Mouse (Mus musculus) intestine, embryonic 16.5 days (tissue): ENCODE measurements at regions not wholly inside any gene's neighbourhood (a gene's known extent, or its start where the extent isn't known, plus 50 kb on each side); places are given as distances from the start of the nearest gene placed in this dataset.

ENCODE experiments used
- ATAC-seq: fragments of 200-750 bp; cut with Nextera tagmentation; 2 replicates; pipeline ENCODE4 v1.8.0; 2017; ENCODE audit warnings: moderate TSS enrichment, moderate library complexity
- H3K27ac ChIP-seq: fragments of 300-500 bp; sonication (generic); 2 replicates; pipeline ENCODE4 v1.5.1; 2014; ENCODE audit warnings: mild to moderate bottlenecking, low read length
- H3K27me3 ChIP-seq: fragments of 300-500 bp; sonication (generic); replicated peaks from 2 replicates; pipeline ENCODE4 v1.6.1; 2014; ENCODE audit warnings: low read length, control low read depth, mixed read lengths; ENCODE audit not compliant: control insufficient read depth, insufficient read depth
- H3K36me3 ChIP-seq: fragments of 300-500 bp; sonication (generic); 2 replicates; pipeline ENCODE4 v1.6.1; 2014; ENCODE audit warnings: low read length, control low read depth; ENCODE audit not compliant: control insufficient read depth, insufficient read depth
- H3K4me1 ChIP-seq: fragments of 300-500 bp; sonication (generic); 2 replicates; pipeline ENCODE4 v1.6.1; 2014; ENCODE audit warnings: low read length, control low read depth, mixed read lengths; ENCODE audit not compliant: control insufficient read depth, insufficient read depth
- H3K4me2 ChIP-seq: fragments of 300-500 bp; sonication (generic); 2 replicates; pipeline ENCODE4 v1.6.1; 2014; ENCODE audit warnings: low read depth, low read length, control low read depth
- H3K4me3 ChIP-seq: fragments of 300-500 bp; sonication (generic); 2 replicates; pipeline ENCODE4 v1.5.1; 2014; ENCODE audit warnings: mild to moderate bottlenecking, low read length
- H3K9ac ChIP-seq: fragments of 300-500 bp; sonication (generic); 2 replicates; pipeline ENCODE4 v1.6.1; 2014; ENCODE audit warnings: low read depth, low read length
- H3K9me3 ChIP-seq: fragments of 300-500 bp; sonication (generic); 2 replicates; pipeline ENCODE4 v1.6.1; 2016; ENCODE audit warnings: low read length, control low read depth; ENCODE audit not compliant: control insufficient read depth
- WGBS: fragments of 180-500 bp; shearing (Covaris S2); extraction: QIAGEN DNeasy Blood & Tissue Kit; methylation state at CpG from one replicate; pipeline ENCODE4 v1.1.7; 2014; 5-methylcytosine and 5-hydroxymethylcytosine counted together

DNA sequence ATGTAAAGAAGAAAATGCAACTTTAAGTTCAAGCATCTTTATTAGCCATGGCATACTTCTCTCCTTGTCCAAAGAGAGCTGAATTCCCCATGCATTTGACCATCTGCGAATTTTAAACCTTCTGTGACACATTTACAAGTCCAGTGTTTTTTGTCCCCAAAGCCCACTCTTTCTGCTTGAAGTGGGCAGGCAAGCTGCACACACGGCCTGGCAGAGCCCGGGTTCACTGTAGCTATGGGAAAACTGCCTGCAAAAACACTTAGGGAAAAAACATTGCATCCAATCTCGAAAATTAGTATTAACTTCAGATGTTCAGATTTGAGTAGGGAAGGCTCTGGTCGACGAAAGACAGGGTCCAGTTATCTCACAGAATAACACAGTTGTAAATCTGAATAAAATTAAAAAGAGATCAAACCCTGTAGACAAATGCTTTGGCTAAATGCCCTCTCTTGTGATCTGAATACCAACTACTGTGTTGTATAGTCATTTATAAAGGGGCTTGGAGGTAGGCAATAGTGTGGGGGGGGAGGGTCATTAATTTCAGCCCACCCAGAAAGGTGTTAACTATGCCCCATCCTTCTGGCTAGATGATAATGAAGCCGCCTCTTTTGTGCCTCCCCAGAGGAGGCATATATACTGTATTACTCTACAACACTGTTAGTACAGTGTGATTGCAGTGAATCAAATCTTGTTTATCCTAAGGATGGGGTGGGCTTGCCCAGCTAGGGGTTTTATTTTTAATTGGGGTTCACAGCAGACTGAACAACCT is 793.7 kb downstream of the Nr2f2 start:
- no peaks in the 10 kb centered on the region for H3K36me3 ChIP-seq
- ATAC-seq: no peak
- no peaks in the 10 kb centered on the region for H3K9me3 ChIP-seq
- WGBS: 73% methylated on average over 7 of the region's 7 CpGs
- H3K4me2 ChIP-seq: no peak overlapping the region
- no peak overlapping the region for H3K9ac ChIP-seq
- H3K27ac ChIP-seq: no peak overlapping the region
- no peaks in the 10 kb centered on the region for H3K27me3 ChIP-seq
- no peak overlapping the region for H3K4me3 ChIP-seq
- no peaks in the 10 kb centered on the region for H3K4me1 ChIP-seq

DNA sequence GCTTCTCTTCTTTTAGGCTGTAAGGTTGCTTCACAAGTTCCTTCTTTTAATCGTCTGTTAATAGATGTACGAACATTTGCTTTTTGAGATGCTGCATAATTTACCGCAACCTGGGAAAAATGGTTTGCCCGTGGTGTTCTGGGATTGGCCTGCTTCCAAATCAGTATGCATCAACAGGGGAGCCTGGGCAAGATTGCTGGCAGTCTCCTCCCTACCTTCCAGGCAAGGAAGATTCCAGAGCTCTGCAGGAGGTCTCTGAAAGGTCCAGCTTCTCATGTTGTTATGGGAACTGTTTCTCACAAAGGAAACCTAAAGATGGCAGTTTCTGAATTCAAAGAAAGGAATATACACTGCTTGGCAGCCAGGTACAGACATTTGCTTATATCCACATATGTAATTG is 799.6 kb downstream of the Nr2f2 start:
- no peak overlapping the region for H3K4me3 ChIP-seq
- H3K27me3 ChIP-seq: no peaks in the 10 kb centered on the region
- H3K4me2 ChIP-seq: no peak overlapping the region
- H3K36me3 ChIP-seq: no peaks in the 10 kb centered on the region
- no peak overlapping the region for H3K27ac ChIP-seq
- no peak overlapping the region for H3K9ac ChIP-seq
- WGBS: 82% methylated on average over 4 of the region's 4 CpGs
- H3K9me3 ChIP-seq: no peaks in the 10 kb centered on the region
- no peak for ATAC-seq
- H3K4me1 ChIP-seq: no peaks in the 10 kb centered on the region

GRCm38 (mm10) chr7:69564432-69564831 is 802.1 kb downstream of the Nr2f2 start:
- Histone ChIP-seq H3K27me3 (no peaks in the 10 kb centered on the region), H3K4me3 (no peak overlapping the region), H3K27ac (no peak overlapping the region), H3K9ac (no peak overlapping the region), H3K9me3 (no peaks in the 10 kb centered on the region), H3K4me1 (no peaks in the 10 kb centered on the region), H3K4me2 (no peak overlapping the region), H3K36me3 (no peaks in the 10 kb centered on the region)
- no peak for ATAC-seq
- WGBS: 81% methylated on average over 2 of the region's 2 CpGs

- Histone ChIP-seq H3K4me1 (no peaks in the 10 kb centered on the region), H3K9me3 (no peaks in the 10 kb centered on the region), H3K27me3 (no peaks in the 10 kb centered on the region), H3K9ac (no peak overlapping the region), H3K4me2 (no peak overlapping the region), H3K4me3 (no peak overlapping the region), H3K27ac (no peak overlapping the region), H3K36me3 (no peaks in the 10 kb centered on the region)
- WGBS: 72% methylated on average over 8 of the region's 8 CpGs
- ATAC-seq: no peak
These were observed 805.7 kb upstream of the Arrdc4 start for GRCm38 (mm10) chr7:69554776-69555175.

DNA sequence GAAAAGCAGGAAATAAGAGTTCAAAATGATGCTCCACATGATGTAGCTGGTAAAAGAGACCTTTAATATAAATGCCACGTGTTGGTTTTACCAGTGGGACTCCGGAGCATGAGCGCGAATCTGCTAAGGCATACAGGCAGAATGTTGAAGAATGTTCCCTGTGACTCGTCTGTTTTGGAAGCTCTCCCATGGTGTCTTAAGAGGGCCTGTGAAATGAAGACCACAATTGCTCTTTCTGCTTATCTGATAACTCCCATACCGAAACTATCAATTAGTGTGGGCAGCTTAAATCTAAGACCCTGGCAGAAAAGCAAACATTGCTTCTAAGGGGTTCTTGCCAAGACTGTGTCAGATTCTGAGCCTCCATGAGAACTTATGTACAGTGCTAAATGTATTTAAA is 804.9 kb upstream of the Arrdc4 start:
- Histone ChIP-seq H3K9ac (no peak overlapping the region), H3K27me3 (no peaks in the 10 kb centered on the region), H3K27ac (no peak overlapping the region), H3K4me3 (no peak overlapping the region), H3K4me1 (no peaks in the 10 kb centered on the region), H3K4me2 (no peak overlapping the region), H3K9me3 (no peaks in the 10 kb centered on the region), H3K36me3 (no peaks in the 10 kb centered on the region)
- WGBS: 73% methylated on average over 6 of the region's 6 CpGs
- no peak for ATAC-seq

GRCm38 (mm10) chr7:69536072-69536471 is 787.0 kb upstream of the Arrdc4 start:
- ATAC-seq: no peak
- Histone ChIP-seq H3K4me3 (no peak overlapping the region), H3K9ac (no peak overlapping the region), H3K27me3 (no peaks in the 10 kb centered on the region), H3K27ac (no peak overlapping the region), H3K36me3 (no peaks in the 10 kb centered on the region), H3K9me3 (no peaks in the 10 kb centered on the region), H3K4me1 (no peaks in the 10 kb centered on the region), H3K4me2 (no peak overlapping the region)
- 70% methylated on average over 1 of the region's 1 CpGs for WGBS

- Histone ChIP-seq H3K4me1 (no peaks in the 10 kb centered on the region), H3K36me3 (no peaks in the 10 kb centered on the region), H3K9ac (no peak overlapping the region), H3K4me3 (no peak overlapping the region), H3K27me3 (no peaks in the 10 kb centered on the region), H3K9me3 (no peaks in the 10 kb centered on the region), H3K4me2 (no peak overlapping the region), H3K27ac (no peak overlapping the region)
- WGBS: 56% methylated on average over 2 of the region's 2 CpGs
- no peak for ATAC-seq
These were observed 764.9 kb upstream of the Arrdc4 start for GRCm38 (mm10) chr7:69513966-69514365.

DNA sequence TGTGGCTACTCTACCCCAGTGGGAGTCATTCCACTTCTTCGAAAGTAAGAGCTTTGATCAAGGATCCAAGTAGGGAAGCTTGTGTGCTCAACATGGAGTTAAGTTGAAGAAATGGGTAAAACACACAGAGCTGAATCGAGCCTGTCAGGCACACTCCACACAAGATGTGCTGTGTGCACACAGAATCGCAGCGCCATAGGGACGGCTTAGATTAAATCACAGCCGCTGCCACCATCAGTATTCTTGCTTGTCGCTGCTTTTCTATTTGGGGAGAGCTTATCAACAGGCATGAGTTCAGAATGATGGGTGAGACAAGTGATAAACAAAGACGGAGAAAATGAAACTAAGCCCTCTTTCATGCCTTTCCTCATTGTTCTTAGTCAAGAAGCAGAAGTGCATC is 761.3 kb upstream of the Arrdc4 start:
- no peak overlapping the region for H3K4me3 ChIP-seq
- no peaks in the 10 kb centered on the region for H3K27me3 ChIP-seq
- no peaks in the 10 kb centered on the region for H3K36me3 ChIP-seq
- H3K4me1 ChIP-seq: no peaks in the 10 kb centered on the region
- no peak for ATAC-seq
- no peak overlapping the region for H3K4me2 ChIP-seq
- no peak overlapping the region for H3K27ac ChIP-seq
- H3K9ac ChIP-seq: no peak overlapping the region
- H3K9me3 ChIP-seq: no peaks in the 10 kb centered on the region
- 72% methylated on average over 8 of the region's 8 CpGs for WGBS

DNA sequence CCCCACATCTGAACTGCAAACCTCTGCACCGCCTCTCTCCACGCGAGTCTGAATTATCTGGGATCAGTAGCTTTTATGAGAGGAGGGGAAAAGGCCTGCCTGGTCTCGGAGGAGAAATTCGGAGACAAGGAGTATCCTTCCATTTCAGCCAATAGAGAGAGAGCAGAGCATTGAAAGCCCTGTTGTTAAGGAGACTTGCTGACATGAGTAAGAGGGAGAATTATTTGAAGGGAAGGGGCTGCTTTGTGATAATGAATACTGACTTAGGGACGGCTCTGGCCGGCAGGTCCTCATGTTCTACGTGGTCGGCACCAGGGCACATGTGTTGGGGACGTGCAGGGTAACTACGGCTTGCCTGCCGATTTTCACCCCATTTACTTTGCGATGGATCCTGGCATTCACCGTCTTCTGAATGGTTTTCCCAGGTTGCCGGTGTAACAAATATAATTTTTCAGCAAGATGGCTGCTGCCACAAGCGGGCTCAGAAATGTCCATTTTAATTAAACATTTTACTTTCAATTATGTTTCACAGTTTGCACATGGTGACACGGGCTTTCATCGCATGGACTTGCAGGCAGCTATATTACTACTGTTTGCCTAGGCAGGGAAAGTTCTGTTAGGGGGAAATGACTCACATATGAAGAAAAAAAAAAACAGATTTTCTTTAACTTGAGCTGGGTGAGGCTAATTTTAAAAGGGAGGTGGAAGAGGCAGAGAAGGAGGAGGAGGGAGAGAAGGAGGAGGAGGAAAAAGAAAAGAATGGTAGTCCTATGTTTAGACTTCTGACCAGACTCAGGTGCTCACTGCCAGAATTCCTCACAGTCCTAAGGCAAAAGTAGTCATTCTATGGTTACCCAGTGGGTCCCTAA is 744.3 kb upstream of the Arrdc4 start:
- Histone ChIP-seq H3K27me3 (no peaks in the 10 kb centered on the region), H3K4me3 (no peak overlapping the region), H3K36me3 (no peaks in the 10 kb centered on the region), H3K27ac (no peak overlapping the region), H3K9me3 (no peaks in the 10 kb centered on the region), H3K4me2 (no peak overlapping the region), H3K9ac (no peak overlapping the region), H3K4me1 (no peaks in the 10 kb centered on the region)
- ATAC-seq: no peak
- WGBS: 71% methylated on average over 18 of the region's 18 CpGs
